Mouse (Mus musculus) testis, adult 2 months (tissue): ENCODE data around the gene Gm9837. TPM values are rescaled to one million over a fixed set of nuclear protein-coding genes. Genes with fewer than 3 reads are reported as not detected.

Experiments
- H3K27ac ChIP-seq: fragments of 200-500 bp; 2 replicates; pipeline ENCODE4 v1.5.1; 2012; ENCODE audit warnings: low read depth, low read length; ENCODE audit not compliant: control insufficient read depth, insufficient read depth
- H3K27me3 ChIP-seq: fragments of 200-500 bp; 2 replicates; pipeline ENCODE4 v1.6.1; 2012; ENCODE audit warnings: mild to moderate bottlenecking, low read length, moderate library complexity; ENCODE audit not compliant: control insufficient read depth, insufficient read depth
- H3K36me3 ChIP-seq: fragments of 200-500 bp; 2 replicates; pipeline ENCODE4 v1.6.1; 2012; ENCODE audit warnings: mild to moderate bottlenecking, low read length; ENCODE audit not compliant: control insufficient read depth, insufficient read depth
- H3K4me1 ChIP-seq: fragments of 200-500 bp; 2 replicates; pipeline ENCODE4 v1.6.1; 2012; ENCODE audit warnings: low read length; ENCODE audit not compliant: control insufficient read depth, insufficient read depth
- H3K4me3 ChIP-seq: fragments of 200-500 bp; 2 replicates; pipeline ENCODE4 v1.5.1; 2012; ENCODE audit warnings: low read depth, mild to moderate bottlenecking, low read length, moderate library complexity, mixed read lengths; ENCODE audit not compliant: control insufficient read depth
- CTCF ChIP-seq: fragments of 200-500 bp; IDR thresholded peaks from 2 replicates; pipeline ENCODE4 v1.5.1; 2012; ENCODE audit warnings: low read depth, mild to moderate bottlenecking, inconsistent platforms, low read length, moderate library complexity; ENCODE audit not compliant: control insufficient read depth, insufficient read depth, insufficient replicate concordance
- POLR2A ChIP-seq: fragments of 200-500 bp; IDR thresholded peaks from 2 replicates; pipeline ENCODE4 v1.6.1; 2012; ENCODE audit warnings: low read depth, mild to moderate bottlenecking, inconsistent platforms, low read length, moderate library complexity; ENCODE audit not compliant: control insufficient read depth
- polyA plus RNA-seq: library from polyadenylated mRNA; depleted of rRNA; stranded (reverse); fragments of >200 nt; gene quantifications from 2 replicates; pipeline ENCODE4 v1.2.3, GENCODE M21; 2012

Gene Gm9837
- polyA plus RNA-seq, 1 experiment = 13.4 TPM

- Histone ChIP-seq H3K27ac (no peak overlapping the region), H3K4me1 (no peaks in the 10 kb centered on the region), H3K4me3 (no peak overlapping the region), H3K36me3 (no peaks in the 10 kb centered on the region), H3K27me3 (no peaks in the 10 kb centered on the region)
- TF ChIP-seq CTCF (no peak), POLR2A (no peak)
Observed at GRCm38 (mm10) chr11:53450070-53450705, 20.1 kb downstream of the Gm9837 start.

- Histone ChIP-seq H3K27me3 (no peaks in the 10 kb centered on the region), H3K4me1 (no peaks in the 10 kb centered on the region), H3K27ac (no peak overlapping the region), H3K4me3 (no peak overlapping the region), H3K36me3 (no peaks in the 10 kb centered on the region)
- no peak for TF ChIP-seq POLR2A
- no peak for TF ChIP-seq CTCF
Observed at GRCm38 (mm10) chr11:53448529-53448928, 21.8 kb downstream of the Gm9837 start.

GRCm38 (mm10) chr11:53447996-53448395 is 22.3 kb downstream of the Gm9837 start:
- H3K27ac ChIP-seq = no peak overlapping the region
- H3K4me1 ChIP-seq = no peaks in the 10 kb centered on the region
- H3K36me3 ChIP-seq = no peaks in the 10 kb centered on the region
- no peak overlapping the region for H3K4me3 ChIP-seq
- TF ChIP-seq POLR2A = no peak
- TF ChIP-seq CTCF = no peak
- no peaks in the 10 kb centered on the region for H3K27me3 ChIP-seq

- Histone ChIP-seq H3K4me3 (no peak overlapping the region), H3K4me1 (no peaks in the 10 kb centered on the region), H3K27me3 (no peaks in the 10 kb centered on the region), H3K36me3 (no peaks in the 10 kb centered on the region), H3K27ac (peak overlapping the region; percentile 39; the same call in 1 of the 2 replicates)
- TF ChIP-seq CTCF = no peak
- TF ChIP-seq POLR2A = no peak
Observed at GRCm38 (mm10) chr11:53446183-53446582, 24.1 kb downstream of the Gm9837 start.

GRCm38 (mm10) chr11:53445562-53445961 is 24.7 kb downstream of the Gm9837 start:
- no peaks in the 10 kb centered on the region for H3K4me1 ChIP-seq
- no peak overlapping the region for H3K4me3 ChIP-seq
- TF ChIP-seq CTCF = no peak
- no peak for TF ChIP-seq POLR2A
- H3K36me3 ChIP-seq = no peaks in the 10 kb centered on the region
- no peak overlapping the region; the same call in 1 of the 2 replicates for H3K27ac ChIP-seq
- no peaks in the 10 kb centered on the region for H3K27me3 ChIP-seq

GRCm38 (mm10) chr11:53443861-53444260 is 26.4 kb downstream of the Gm9837 start:
- Histone ChIP-seq H3K4me3 (no peak overlapping the region), H3K27ac (no peak overlapping the region), H3K27me3 (no peaks in the 10 kb centered on the region), H3K36me3 (no peaks in the 10 kb centered on the region), H3K4me1 (no peaks in the 10 kb centered on the region)
- TF ChIP-seq POLR2A = no peak
- peak; percentile 17; the same call in 1 of the 2 replicates for TF ChIP-seq CTCF

GRCm38 (mm10) chr11:53441921-53442320 is 28.4 kb downstream of the Gm9837 start:
- Histone ChIP-seq H3K36me3 (no peaks in the 10 kb centered on the region), H3K4me1 (no peaks in the 10 kb centered on the region), H3K27ac (no peak overlapping the region), H3K4me3 (no peak overlapping the region), H3K27me3 (no peaks in the 10 kb centered on the region)
- TF ChIP-seq POLR2A = peak; percentile 41; the same call in 1 of the 2 replicates
- TF ChIP-seq CTCF = no peak
